Mouse (Mus musculus): Measurements from ENCODE around the gene Ypel4. TPM values are rescaled to one million over a fixed set of nuclear protein-coding genes. Genes with fewer than 3 reads are reported as not detected.
"Not testable (repeated sequence)": the region's sequence is repeated elsewhere in the genome, so short reads cannot be mapped to it uniquely, and the experiment has no call there.

Gene Ypel4
- polyA plus RNA-seq, 1 experiment from 2014 or later: 24.7 TPM

DNA sequence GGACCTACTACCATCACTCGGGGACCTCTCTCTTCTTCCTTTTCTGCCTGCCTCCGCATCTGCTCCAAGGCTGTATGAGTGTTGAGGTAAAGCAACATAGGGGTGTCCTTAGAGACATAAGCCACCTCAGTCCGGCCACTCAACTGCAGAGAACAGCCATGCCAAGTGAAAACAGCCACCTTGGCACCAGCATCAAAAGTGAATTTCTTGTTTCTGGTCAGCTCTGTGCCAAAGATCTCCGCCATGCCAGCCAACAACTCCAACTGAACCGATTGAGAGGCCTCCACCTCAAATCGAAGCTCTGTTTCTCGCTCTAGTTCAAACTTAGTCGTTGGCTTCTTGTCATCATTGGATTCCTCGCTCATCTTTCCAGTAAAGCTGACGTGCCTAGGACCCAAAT is 8.1 kb upstream of the Ypel4 start:
- Histone ChIP-seq H3K4me1 (replicated peaks; ENCODE audit: control insufficient read depth, insufficient read depth, low read length) (peaks cover 25% of the 10 kb centered on the region), H3K4me2 (ENCODE audit: low read length) (no peak overlapping the region), H3K36me3 (ENCODE audit: control insufficient read depth, insufficient read depth) (peaks cover 9% of the 10 kb centered on the region), H3K9ac (replicated peaks; ENCODE audit: low read depth, low read length) (no peak overlapping the region), H3K27me3 (replicated peaks; ENCODE audit: control insufficient read depth, insufficient read depth, low read length) (no peaks in the 10 kb centered on the region), H3K9me3 (ENCODE audit: control insufficient read depth, low read length) (no peaks in the 10 kb centered on the region), H3K27ac (ENCODE audit: low read length) (no peak overlapping the region), H3K4me3 (replicated peaks; ENCODE audit: low read length) (no peak overlapping the region)
- no peak for ATAC-seq
- 93% methylated on average over 10 of the region's 10 CpGs for WGBS

- H3K36me3 ChIP-seq (ENCODE audit: control insufficient read depth, insufficient read depth): peaks cover 7% of the 10 kb centered on the region
- H3K4me3 ChIP-seq (replicated peaks; ENCODE audit: low read length): peak overlapping the region; percentile 70
- H3K9me3 ChIP-seq (ENCODE audit: control insufficient read depth, low read length): no peaks in the 10 kb centered on the region
- peak overlapping the region; percentile 98 for H3K4me2 ChIP-seq (ENCODE audit: low read length)
- H3K27me3 ChIP-seq (replicated peaks; ENCODE audit: control insufficient read depth, insufficient read depth, low read length): no peaks in the 10 kb centered on the region
- H3K4me1 ChIP-seq (replicated peaks; ENCODE audit: control insufficient read depth, insufficient read depth, low read length): peaks cover 25% of the 10 kb centered on the region
- H3K9ac ChIP-seq (replicated peaks; ENCODE audit: low read depth, low read length): peak overlapping the region; percentile 61
- peak; percentile 9 for ATAC-seq
- no peak overlapping the region for H3K27ac ChIP-seq (ENCODE audit: low read length)
- WGBS: 3% methylated on average over 9 of the region's 9 CpGs
Measured at GRCm38 (mm10) chr2:84726716-84727115, 7.1 kb upstream of the Ypel4 start.

DNA sequence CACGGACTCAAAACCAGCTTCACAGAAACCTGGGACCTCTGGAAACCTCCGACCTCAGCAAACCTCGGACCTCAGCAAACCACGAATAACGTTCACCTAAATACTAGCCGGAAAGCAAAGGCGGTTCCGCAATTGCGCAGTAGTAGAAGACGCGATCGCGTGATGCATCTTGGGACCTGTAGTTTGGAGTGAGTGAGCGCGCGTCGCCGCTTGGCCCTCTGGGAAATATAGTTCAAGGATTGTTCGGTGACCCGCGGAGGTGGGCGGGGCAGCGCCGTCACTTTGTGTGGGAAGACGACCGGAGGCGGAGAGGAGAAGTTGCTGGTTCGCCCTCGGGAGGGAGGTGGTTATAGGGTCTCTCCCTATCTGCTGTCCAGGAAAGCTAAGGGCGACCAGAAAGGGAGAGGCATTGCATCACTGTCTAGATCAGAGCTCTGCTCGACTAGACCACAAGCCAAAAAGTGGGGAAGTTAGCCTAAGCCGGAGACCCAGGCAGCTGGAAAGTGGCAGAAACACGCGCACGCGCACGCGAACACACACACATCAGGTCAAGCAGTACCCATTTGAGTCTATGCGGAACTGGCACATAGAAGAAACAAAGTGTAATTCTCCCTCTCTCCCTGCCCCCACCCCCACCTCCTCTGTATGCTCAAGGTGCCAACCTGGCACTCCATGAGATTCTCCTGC is 6.5 kb upstream of the Ypel4 start, which contains the start of gene Clp1:
Clp1 (minus strand) TSS at position 179 of the 687 bp plus-strand sequence.
- peak; percentile 97 for ATAC-seq
- Histone ChIP-seq H3K4me3 (replicated peaks; ENCODE audit: low read length) (peak within 1 kb of the TSS; percentile 70), H3K27ac (ENCODE audit: low read length) (peak within 1 kb of the TSS; percentile 86), H3K4me2 (ENCODE audit: low read length) (peak within 1 kb of the TSS; percentile 98), H3K9ac (replicated peaks; ENCODE audit: low read depth, low read length) (peak within 1 kb of the TSS; percentile 71), H3K9me3 (ENCODE audit: control insufficient read depth, low read length) (no peaks in the 10 kb centered on the region), H3K36me3 (ENCODE audit: control insufficient read depth, insufficient read depth) (peaks cover 7% of the 10 kb centered on the region), H3K4me1 (replicated peaks; ENCODE audit: control insufficient read depth, insufficient read depth, low read length) (peaks cover 25% of the 10 kb centered on the region), H3K27me3 (replicated peaks; ENCODE audit: control insufficient read depth, insufficient read depth, low read length) (no peaks in the 10 kb centered on the region)
- WGBS: under 1% methylated on average over 39 of the region's 39 CpGs

GRCm38 (mm10) chr2:84728191-84728590 is 5.7 kb upstream of the Ypel4 start:
- ATAC-seq; H3K4me2 ChIP-seq (ENCODE audit: low read length); H3K9me3 ChIP-seq (ENCODE audit: control insufficient read depth, low read length); H3K36me3 ChIP-seq (ENCODE audit: control insufficient read depth, insufficient read depth); H3K4me3 ChIP-seq (replicated peaks; ENCODE audit: low read length); H3K27ac ChIP-seq (ENCODE audit: low read length); H3K27me3 ChIP-seq (replicated peaks; ENCODE audit: control insufficient read depth, insufficient read depth, low read length); H3K9ac ChIP-seq (replicated peaks; ENCODE audit: low read depth, low read length): not testable (repeated sequence)
- peaks cover 26% of the 10 kb centered on the region for H3K4me1 ChIP-seq (replicated peaks; ENCODE audit: control insufficient read depth, insufficient read depth, low read length)
- WGBS: 79% methylated on average over 5 of the region's 5 CpGs

GRCm38 (mm10) chr2:84731206-84731605 is 2.7 kb upstream of the Ypel4 start:
- H3K27ac ChIP-seq (ENCODE audit: low read length): no peak overlapping the region
- H3K9me3 ChIP-seq (ENCODE audit: control insufficient read depth, low read length): no peaks in the 10 kb centered on the region
- peaks cover 34% of the 10 kb centered on the region for H3K4me1 ChIP-seq (replicated peaks; ENCODE audit: control insufficient read depth, insufficient read depth, low read length)
- no peak overlapping the region for H3K4me2 ChIP-seq (ENCODE audit: low read length)
- WGBS: 82% methylated on average over 3 of the region's 3 CpGs
- H3K36me3 ChIP-seq (ENCODE audit: control insufficient read depth, insufficient read depth): no peaks in the 10 kb centered on the region
- no peak for ATAC-seq
- no peak overlapping the region for H3K4me3 ChIP-seq (replicated peaks; ENCODE audit: low read length)
- H3K9ac ChIP-seq (replicated peaks; ENCODE audit: low read depth, low read length): no peak overlapping the region
- no peaks in the 10 kb centered on the region for H3K27me3 ChIP-seq (replicated peaks; ENCODE audit: control insufficient read depth, insufficient read depth, low read length)

- H3K4me3 ChIP-seq (replicated peaks; ENCODE audit: low read length): no peak overlapping the region
- no peaks in the 10 kb centered on the region for H3K36me3 ChIP-seq (ENCODE audit: control insufficient read depth, insufficient read depth)
- WGBS: 86% methylated on average over 1 of the region's 1 CpGs
- no peaks in the 10 kb centered on the region for H3K9me3 ChIP-seq (ENCODE audit: control insufficient read depth, low read length)
- ATAC-seq: no peak
- peaks cover 40% of the 10 kb centered on the region for H3K4me1 ChIP-seq (replicated peaks; ENCODE audit: control insufficient read depth, insufficient read depth, low read length)
- no peaks in the 10 kb centered on the region for H3K27me3 ChIP-seq (replicated peaks; ENCODE audit: control insufficient read depth, insufficient read depth, low read length)
- no peak overlapping the region for H3K4me2 ChIP-seq (ENCODE audit: low read length)
- H3K9ac ChIP-seq (replicated peaks; ENCODE audit: low read depth, low read length): no peak overlapping the region
- no peak overlapping the region for H3K27ac ChIP-seq (ENCODE audit: low read length)
Measured at GRCm38 (mm10) chr2:84732394-84732793, 1.5 kb upstream of the Ypel4 start.

DNA sequence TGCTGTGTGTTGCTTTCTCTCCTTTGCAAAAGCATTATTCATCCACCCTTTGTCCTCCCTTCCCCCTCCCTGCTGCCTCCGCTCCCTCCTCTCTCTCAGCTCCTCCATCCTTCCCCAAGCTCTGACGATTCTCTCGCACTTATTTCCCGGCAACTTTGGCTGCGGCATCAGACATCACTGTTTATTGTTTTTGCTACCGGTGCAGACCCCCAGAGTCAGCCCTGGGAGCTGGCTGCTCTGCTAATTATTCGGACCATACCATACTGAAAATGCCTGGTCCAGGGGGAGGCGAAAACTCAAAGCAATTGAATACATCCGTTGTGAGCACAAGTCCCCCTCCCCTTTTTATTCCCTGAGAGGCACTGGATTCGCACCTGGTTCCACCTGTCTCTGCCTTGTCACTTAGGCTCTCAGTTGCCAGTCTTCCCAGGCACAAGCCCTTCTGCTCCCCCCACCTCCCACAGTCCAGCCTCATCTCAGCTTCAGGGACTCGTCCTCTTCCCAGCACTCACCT is 550 bp downstream of the Ypel4 start:
- Histone ChIP-seq H3K9ac (replicated peaks; ENCODE audit: low read depth, low read length) (peak overlapping the region; percentile 80), H3K4me3 (replicated peaks; ENCODE audit: low read length) (peak overlapping the region; percentile 58), H3K4me1 (replicated peaks; ENCODE audit: control insufficient read depth, insufficient read depth, low read length) (peaks cover 49% of the 10 kb centered on the region), H3K4me2 (ENCODE audit: low read length) (peak overlapping the region; percentile 84), H3K27me3 (replicated peaks; ENCODE audit: control insufficient read depth, insufficient read depth, low read length) (no peaks in the 10 kb centered on the region), H3K27ac (ENCODE audit: low read length) (peak overlapping the region; percentile 82), H3K36me3 (ENCODE audit: control insufficient read depth, insufficient read depth) (no peaks in the 10 kb centered on the region), H3K9me3 (ENCODE audit: control insufficient read depth, low read length) (no peaks in the 10 kb centered on the region)
- ATAC-seq: peak; percentile 57
- 2% methylated on average over 11 of the region's 11 CpGs for WGBS

- Histone ChIP-seq H3K4me1 (replicated peaks; ENCODE audit: control insufficient read depth, insufficient read depth, low read length) (peaks cover 49% of the 10 kb centered on the region), H3K9me3 (ENCODE audit: control insufficient read depth, low read length) (no peaks in the 10 kb centered on the region)
- 0% methylated on average over 2 of the region's 2 CpGs for WGBS
Measured at GRCm38 (mm10) chr2:84734919-84735318, 1.1 kb downstream of the Ypel4 start.

DNA sequence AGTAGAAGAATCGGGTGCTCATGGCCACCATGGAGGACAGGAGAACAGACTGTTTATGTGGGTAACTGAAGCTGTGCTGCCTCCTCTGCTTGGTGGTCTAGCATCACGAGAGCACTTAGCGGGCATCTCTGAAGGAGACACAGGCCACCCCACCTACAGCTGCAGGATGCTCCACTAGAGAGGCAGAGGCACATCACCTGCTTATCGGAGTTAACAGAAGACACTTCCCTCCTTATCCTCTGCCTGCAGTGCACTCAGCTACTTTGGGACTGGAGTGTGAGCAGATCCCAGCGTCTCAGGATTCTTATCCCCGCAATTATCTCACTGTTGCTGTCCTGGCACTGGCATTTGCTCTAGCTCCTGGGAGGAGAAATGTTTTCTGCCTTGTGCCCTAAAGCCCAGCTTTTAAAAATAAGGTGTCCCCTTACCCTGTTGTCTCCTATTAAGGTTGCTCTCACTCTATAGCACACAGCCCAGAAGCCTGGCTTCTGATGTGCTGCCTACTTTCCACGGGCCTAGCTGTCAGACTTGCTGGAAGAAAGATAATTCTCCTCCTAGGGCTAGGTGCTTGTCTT is 1.6 kb downstream of the Ypel4 start:
- Histone ChIP-seq H3K27me3 (replicated peaks; ENCODE audit: control insufficient read depth, insufficient read depth, low read length) (no peaks in the 10 kb centered on the region), H3K4me1 (replicated peaks; ENCODE audit: control insufficient read depth, insufficient read depth, low read length) (peaks cover 49% of the 10 kb centered on the region)

More at GRCm38 (mm10) chr2:84734919-84735318, 1.1 kb downstream of the Ypel4 start:
- Histone ChIP-seq H3K9ac (replicated peaks; ENCODE audit: low read depth, low read length) (peak overlapping the region; percentile 80), H3K27me3 (replicated peaks; ENCODE audit: control insufficient read depth, insufficient read depth, low read length) (no peaks in the 10 kb centered on the region), H3K27ac (ENCODE audit: low read length) (peak overlapping the region; percentile 82; the same call in 1 of the 2 replicates), H3K36me3 (ENCODE audit: control insufficient read depth, insufficient read depth) (no peaks in the 10 kb centered on the region), H3K4me2 (ENCODE audit: low read length) (peak overlapping the region; percentile 84), H3K4me3 (replicated peaks; ENCODE audit: low read length) (peak overlapping the region; percentile 58)
- no peak for ATAC-seq

More for the DNA sequence above, 1.6 kb downstream of the Ypel4 start:
- H3K27ac ChIP-seq (ENCODE audit: low read length): no peak overlapping the region
- peak overlapping the region; percentile 84 for H3K4me2 ChIP-seq (ENCODE audit: low read length)
- H3K4me3 ChIP-seq (replicated peaks; ENCODE audit: low read length): peak overlapping the region; percentile 58
- no peaks in the 10 kb centered on the region for H3K9me3 ChIP-seq (ENCODE audit: control insufficient read depth, low read length)
- no peaks in the 10 kb centered on the region; the same call in 1 of the 2 replicates for H3K36me3 ChIP-seq (ENCODE audit: control insufficient read depth, insufficient read depth)
- ATAC-seq: no peak
- WGBS: 17% methylated on average over 7 of the region's 7 CpGs
- peak overlapping the region; percentile 80 for H3K9ac ChIP-seq (replicated peaks; ENCODE audit: low read depth, low read length)

Measured in forebrain, embryonic 16.5 days (tissue).